Mouse (Mus musculus) E14TG2a.4 (cell line): ENCODE results near the gene Tmem247.

Experiments used
- H3K27me3 ChIP-seq: 2 replicates; pipeline ENCODE4 v1.6.1; 2014; ENCODE audit warnings: low read length, control low read depth; ENCODE audit not compliant: insufficient read depth
- H3K36me3 ChIP-seq: 2 replicates; pipeline ENCODE4 v1.6.1; 2014; ENCODE audit warnings: low read length, control low read depth; ENCODE audit not compliant: insufficient read depth
- H3K4me1 ChIP-seq: replicated peaks from 2 replicates; pipeline ENCODE4 v1.6.1; 2014; ENCODE audit warnings: low read depth, low read length, control low read depth
- H3K4me3 ChIP-seq: replicated peaks from 2 replicates; pipeline ENCODE4 v1.5.1; 2014; ENCODE audit warnings: mild to moderate bottlenecking, low read length
- H3K9me3 ChIP-seq: 2 replicates; pipeline ENCODE4 v1.6.1; 2014; ENCODE audit warnings: low read length, control low read depth
- CTCF ChIP-seq: conservative IDR thresholded peaks from 2 replicates; pipeline ENCODE4 v1.5.1; 2014; ENCODE audit warnings: low read length
- NANOG ChIP-seq: IDR thresholded peaks from 2 replicates; pipeline ENCODE4 v1.6.1; 2014; ENCODE audit warnings: borderline replicate concordance, low read length, mixed read lengths
- POU5F1 ChIP-seq: IDR thresholded peaks from 2 replicates; pipeline ENCODE4 v1.6.1; 2014; ENCODE audit warnings: low read length, borderline replicate concordance

The Tmem247 gene

DNA sequence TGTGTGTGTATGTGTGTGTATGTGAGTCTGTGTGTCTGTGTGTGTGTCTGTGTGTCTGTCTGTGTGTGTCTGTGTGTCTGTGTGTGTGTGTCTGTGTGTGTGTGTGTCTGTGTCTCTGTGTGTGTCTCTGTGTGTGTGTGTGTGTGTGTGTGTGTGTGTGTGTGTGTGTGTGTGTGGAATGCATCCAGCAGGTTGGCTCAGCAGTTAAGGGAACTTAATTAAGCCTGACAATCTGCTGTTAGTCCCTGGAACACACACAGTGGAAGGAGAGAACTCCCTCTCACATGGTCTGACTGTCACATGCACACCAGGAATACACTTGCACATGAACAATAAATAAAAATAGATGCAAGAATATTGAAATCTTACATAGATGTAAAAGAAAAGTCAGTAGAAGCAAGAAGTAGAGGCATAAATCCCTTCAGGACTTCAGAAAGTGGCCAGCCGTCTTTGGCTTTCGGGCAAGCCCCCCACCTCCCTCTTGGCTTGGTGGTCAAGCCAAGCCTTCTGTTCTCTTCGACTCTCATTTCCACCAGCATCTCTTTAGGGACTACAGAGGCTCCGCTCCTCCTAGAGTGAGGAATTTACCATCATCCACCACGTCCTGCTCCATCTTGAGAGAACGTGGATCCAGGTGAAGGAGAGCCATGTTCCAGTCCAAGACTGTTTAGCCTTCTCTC lies 19.5 kb upstream of the Tmem247 start:
- Histone ChIP-seq H3K4me3 (no peak overlapping the region), H3K27me3 (no peaks in the 10 kb centered on the region), H3K4me1 (no peaks in the 10 kb centered on the region), H3K9me3 (no peaks in the 10 kb centered on the region), H3K36me3 (no peaks in the 10 kb centered on the region)
- TF ChIP-seq NANOG (no peak), CTCF (no peak), POU5F1 (no peak)

DNA sequence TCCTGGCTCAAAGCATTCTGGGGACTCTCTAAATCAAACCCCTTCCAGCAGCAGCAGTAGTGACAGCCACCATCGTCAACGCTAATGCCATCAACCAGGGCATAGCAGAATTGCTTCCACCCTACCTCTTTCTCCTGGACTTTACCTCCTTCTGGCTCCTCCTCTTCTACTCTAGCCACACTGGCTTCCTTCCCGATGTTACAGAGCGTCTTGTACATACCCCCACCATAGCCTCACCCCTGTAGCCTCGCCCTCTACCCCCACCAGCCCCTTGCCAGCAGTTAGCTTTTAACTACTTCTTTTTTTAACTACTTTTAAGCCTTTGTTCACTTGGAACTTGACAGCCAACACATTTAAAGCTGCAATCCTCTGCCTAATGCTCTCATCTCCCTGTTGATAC lies 17.3 kb upstream of the Tmem247 start:
- H3K27me3 ChIP-seq = no peaks in the 10 kb centered on the region
- no peaks in the 10 kb centered on the region for H3K9me3 ChIP-seq
- H3K4me1 ChIP-seq = no peaks in the 10 kb centered on the region
- no peak for TF ChIP-seq POU5F1
- TF ChIP-seq CTCF = no peak
- TF ChIP-seq NANOG = no peak
- H3K36me3 ChIP-seq = no peaks in the 10 kb centered on the region
- no peak overlapping the region for H3K4me3 ChIP-seq

DNA sequence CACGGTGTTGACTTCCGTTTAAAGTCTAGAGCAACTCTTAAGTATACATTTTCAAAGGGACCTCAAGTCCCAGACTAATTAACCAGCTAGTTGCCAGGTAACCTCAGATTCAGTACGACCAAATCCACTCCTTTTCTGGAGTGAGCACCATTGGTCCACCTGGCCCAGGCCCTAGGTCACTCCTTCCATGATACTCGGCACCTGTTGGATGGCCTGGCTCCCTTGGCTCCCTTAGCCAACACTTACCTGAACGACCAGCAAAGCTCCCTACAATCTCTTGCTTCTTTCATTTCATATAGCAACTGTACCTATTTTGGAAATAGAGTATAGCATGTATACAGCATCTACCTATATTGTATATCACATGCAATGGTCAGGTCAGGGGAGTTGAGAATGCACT lies 16.6 kb upstream of the Tmem247 start:
- no peaks in the 10 kb centered on the region for H3K27me3 ChIP-seq
- no peaks in the 10 kb centered on the region for H3K36me3 ChIP-seq
- H3K4me1 ChIP-seq = no peaks in the 10 kb centered on the region
- TF ChIP-seq NANOG (no peak), CTCF (no peak), POU5F1 (no peak)
- no peaks in the 10 kb centered on the region for H3K9me3 ChIP-seq
- H3K4me3 ChIP-seq = no peak overlapping the region

DNA sequence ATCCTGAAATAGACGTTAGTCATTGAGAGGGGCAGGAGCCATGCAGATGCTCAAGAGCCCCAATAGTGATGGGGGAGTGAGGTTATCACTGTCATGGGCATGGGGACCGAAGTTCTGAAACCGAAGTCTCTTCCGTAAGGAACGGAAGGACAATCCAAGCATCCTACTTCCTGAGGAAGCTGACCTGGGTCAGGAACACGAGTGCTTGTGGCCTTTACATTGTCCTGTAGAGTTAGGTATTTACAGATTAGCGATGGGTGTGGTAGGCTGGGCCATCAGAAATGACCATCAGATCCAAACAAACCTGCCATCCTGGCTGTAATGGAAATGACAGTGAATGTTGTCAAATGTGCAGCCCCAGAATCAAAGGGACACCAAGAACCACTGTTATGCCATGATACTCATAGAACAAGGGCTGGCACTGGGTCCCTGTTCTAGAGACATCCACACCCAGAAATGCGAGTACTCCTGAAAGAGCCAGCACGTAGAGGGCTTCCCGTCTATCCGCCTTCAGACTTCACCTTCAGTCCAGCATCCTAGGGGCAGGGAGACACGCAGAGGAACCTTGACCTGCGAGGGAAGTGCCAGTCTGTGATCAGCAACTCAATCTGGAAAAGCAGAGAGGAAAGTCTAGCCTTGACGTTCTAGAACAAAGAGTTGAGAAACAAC lies 14.6 kb upstream of the Tmem247 start:
- Histone ChIP-seq H3K9me3 (no peaks in the 10 kb centered on the region), H3K36me3 (no peaks in the 10 kb centered on the region), H3K27me3 (no peaks in the 10 kb centered on the region), H3K4me3 (no peak overlapping the region), H3K4me1 (no peaks in the 10 kb centered on the region)
- no peak for TF ChIP-seq NANOG
- TF ChIP-seq CTCF = no peak
- TF ChIP-seq POU5F1 = no peak

DNA sequence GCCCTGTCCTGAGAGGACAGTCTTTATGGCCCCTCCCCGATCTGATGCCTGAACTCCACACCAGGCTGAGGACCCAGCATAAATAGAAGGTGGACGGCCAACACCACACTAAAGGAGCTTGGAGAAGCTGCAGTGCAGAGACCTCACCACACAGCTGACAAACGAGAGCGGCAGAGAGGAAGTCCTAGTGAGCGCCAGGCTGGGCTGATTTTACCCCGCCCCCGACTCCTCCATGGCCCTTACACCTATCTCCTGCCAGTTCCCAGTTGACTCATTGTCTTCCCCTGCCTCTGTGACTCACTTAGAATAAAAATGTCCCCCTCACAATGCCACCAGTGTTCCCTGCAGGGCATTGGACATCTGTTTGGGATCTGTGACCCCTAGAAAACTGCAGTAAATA lies 13.6 kb upstream of the Tmem247 start:
- H3K27me3 ChIP-seq = no peaks in the 10 kb centered on the region; the same call in 1 of the 2 replicates
- no peaks in the 10 kb centered on the region for H3K36me3 ChIP-seq
- H3K9me3 ChIP-seq = no peaks in the 10 kb centered on the region
- TF ChIP-seq CTCF (no peak), POU5F1 (no peak), NANOG (no peak)
- no peak overlapping the region for H3K4me3 ChIP-seq
- no peaks in the 10 kb centered on the region for H3K4me1 ChIP-seq

DNA sequence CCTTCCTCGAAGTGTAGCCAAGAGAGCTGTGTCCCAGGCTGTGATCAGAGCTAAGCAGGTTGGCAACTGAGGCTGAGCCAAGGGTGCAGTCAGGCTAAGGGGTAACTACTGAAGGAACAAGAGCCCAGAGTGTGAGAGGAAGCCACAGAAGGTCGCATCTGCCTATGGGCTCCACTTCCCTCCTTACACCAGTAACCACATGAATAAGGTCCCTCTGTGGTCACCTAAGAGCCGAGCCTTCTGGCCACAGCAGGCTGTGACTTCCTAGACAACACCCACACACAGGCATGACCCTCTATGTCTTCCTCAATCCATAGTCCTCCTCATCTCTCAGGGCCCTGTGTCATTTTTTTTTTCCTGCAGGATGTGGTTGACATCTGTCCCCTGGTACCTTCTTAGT lies 12.9 kb upstream of the Tmem247 start:
- Histone ChIP-seq H3K9me3 (no peaks in the 10 kb centered on the region), H3K27me3 (no peaks in the 10 kb centered on the region; the same call in 1 of the 2 replicates), H3K4me1 (no peaks in the 10 kb centered on the region), H3K4me3 (no peak overlapping the region), H3K36me3 (no peaks in the 10 kb centered on the region)
- TF ChIP-seq POU5F1 (no peak), NANOG (no peak), CTCF (no peak)

DNA sequence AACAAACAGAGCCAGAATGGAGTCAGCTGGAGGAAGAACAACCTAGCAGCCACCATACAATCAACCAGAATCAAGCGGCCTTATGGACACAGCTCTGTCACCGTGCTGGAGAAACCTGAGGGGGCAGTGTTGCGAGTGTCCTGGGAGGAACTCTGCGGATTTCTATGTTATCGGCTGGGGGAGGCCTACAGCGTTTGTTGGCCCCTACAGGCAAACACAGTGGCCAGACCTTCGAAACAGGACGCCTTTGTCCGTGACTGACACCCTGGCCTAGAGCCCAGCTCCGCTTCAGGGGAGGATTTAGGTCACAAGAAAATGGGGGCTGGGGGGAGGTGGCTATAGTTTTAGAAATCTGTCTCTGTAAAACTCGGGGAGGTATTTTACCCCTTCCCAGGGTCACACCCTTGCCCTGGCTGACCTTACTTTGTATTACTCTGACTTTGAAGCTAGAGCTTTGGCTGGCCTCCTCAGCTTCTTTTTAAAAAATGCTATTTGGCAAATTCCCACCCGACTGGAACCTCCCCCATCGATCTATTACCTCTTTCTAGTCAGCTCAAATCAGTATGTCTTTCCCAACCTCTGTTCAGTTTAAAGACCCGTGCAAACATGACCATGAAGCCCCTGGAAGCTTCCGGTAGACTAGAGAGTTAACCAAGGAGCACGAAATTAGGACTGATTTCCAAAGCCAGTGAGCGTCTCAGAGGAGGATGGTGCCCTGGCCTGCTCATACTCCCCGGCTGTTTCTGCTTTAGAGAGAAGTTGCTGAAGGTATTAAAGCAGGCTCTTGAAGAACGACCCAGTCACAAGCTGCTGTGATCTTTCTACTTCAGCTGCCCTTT lies 11.6 kb upstream of the Tmem247 start:
- Histone ChIP-seq H3K4me1 (no peaks in the 10 kb centered on the region), H3K9me3 (no peaks in the 10 kb centered on the region), H3K4me3 (no peak overlapping the region), H3K36me3 (no peaks in the 10 kb centered on the region), H3K27me3 (no peaks in the 10 kb centered on the region; the same call in 1 of the 2 replicates)
- TF ChIP-seq CTCF = no peak; the same call in 1 of the 2 replicates
- no peak for TF ChIP-seq NANOG
- TF ChIP-seq POU5F1 = no peak

DNA sequence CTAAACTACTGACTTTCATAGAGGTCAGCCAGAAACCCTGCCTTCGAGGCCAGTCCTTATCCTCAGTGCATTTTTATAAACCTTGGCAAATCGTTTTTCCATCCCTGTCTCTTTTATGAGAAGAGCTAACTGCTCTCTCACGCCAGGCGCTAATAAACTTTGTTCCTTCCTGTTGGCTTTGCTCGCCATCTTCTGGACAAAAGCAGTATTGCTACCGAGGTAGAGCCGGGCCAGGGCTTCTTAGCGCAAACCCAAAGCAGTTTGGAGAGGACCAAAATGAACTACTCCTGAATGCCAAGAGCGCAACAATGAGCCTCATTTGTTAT lies 11.0 kb upstream of the Tmem247 start:
- no peaks in the 10 kb centered on the region for H3K4me1 ChIP-seq
- no peaks in the 10 kb centered on the region for H3K9me3 ChIP-seq
- TF ChIP-seq POU5F1 (no peak), NANOG (no peak), CTCF (peak; percentile 91)
- H3K4me3 ChIP-seq = no peak overlapping the region
- H3K36me3 ChIP-seq = no peaks in the 10 kb centered on the region
- H3K27me3 ChIP-seq = no peaks in the 10 kb centered on the region; the same call in 1 of the 2 replicates

DNA sequence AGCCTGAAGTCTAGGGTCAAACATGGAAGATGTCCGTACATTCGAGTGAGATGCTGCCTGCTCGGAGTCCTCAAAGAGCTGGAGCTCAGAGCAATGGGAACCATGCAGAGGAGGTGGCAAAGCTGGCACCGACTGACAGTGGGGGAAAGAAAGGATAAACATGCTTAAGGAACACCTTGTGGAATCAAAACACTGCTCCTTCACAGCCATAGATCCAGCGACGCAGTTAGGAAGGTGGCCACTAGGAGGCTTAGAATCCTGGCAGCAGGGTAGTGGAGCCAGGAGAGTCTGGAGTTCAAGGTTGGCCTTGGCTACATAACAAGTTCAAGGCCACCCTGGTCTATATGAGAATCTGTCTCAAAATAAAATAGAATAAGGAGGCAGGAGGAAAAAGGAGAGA lies 10.5 kb upstream of the Tmem247 start:
- 0 out of 2 replicates have a peak, but pooled peaks cover under 1% of the 10 kb centered on the region for H3K4me1 ChIP-seq
- H3K27me3 ChIP-seq = no peaks in the 10 kb centered on the region; the same call in 1 of the 2 replicates
- TF ChIP-seq CTCF = peak; percentile 39
- no peak for TF ChIP-seq NANOG
- TF ChIP-seq POU5F1 = no peak
- H3K4me3 ChIP-seq = no peak overlapping the region
- no peaks in the 10 kb centered on the region for H3K9me3 ChIP-seq
- H3K36me3 ChIP-seq = no peaks in the 10 kb centered on the region
